Mouse (Mus musculus) limb, embryonic 13.5 days (tissue): ENCODE data around the gene Sod2. TPM values are rescaled to one million over a fixed set of nuclear protein-coding genes. Genes with fewer than 3 reads are reported as not detected.
A peak's percentile ranks its signal among the peaks of the same experiment; 100 is the strongest.
"Not testable (repeated sequence)": the region's sequence is repeated elsewhere in the genome, so short reads cannot be mapped to it uniquely, and the experiment has no call there.

Source experiments
- ATAC-seq: fragments of 200-750 bp; cut with Nextera tagmentation; 2 replicates; pipeline ENCODE4 v1.8.0; 2017; ENCODE audit warnings: low read depth, moderate number of reproducible peaks, moderate TSS enrichment; ENCODE audit not compliant: low FRiP score
- H3K27ac ChIP-seq: fragments of 300-500 bp; sonication (generic); 2 replicates; pipeline ENCODE4 v1.5.1; 2015; ENCODE audit warnings: inconsistent platforms, mild to moderate bottlenecking, moderate library complexity
- H3K27me3 ChIP-seq: fragments of 300-500 bp; sonication (generic); 2 replicates; pipeline ENCODE4 v1.6.1; 2015; ENCODE audit warnings: mild to moderate bottlenecking, inconsistent platforms
- H3K36me3 ChIP-seq: fragments of 300-500 bp; sonication (generic); 2 replicates; pipeline ENCODE4 v1.6.1; 2015; ENCODE audit warnings: inconsistent platforms, mild to moderate bottlenecking, moderate library complexity
- H3K4me1 ChIP-seq: fragments of 300-500 bp; sonication (generic); 2 replicates; pipeline ENCODE4 v1.6.1; 2015; ENCODE audit warnings: inconsistent platforms
- H3K4me2 ChIP-seq: fragments of 300-500 bp; sonication (generic); replicated peaks from 2 replicates; pipeline ENCODE4 v1.6.1; 2015; ENCODE audit warnings: inconsistent platforms, mild to moderate bottlenecking, moderate library complexity
- H3K4me3 ChIP-seq: fragments of 300-500 bp; sonication (generic); 2 replicates; pipeline ENCODE4 v1.5.1; 2015; ENCODE audit warnings: moderate library complexity, mild to moderate bottlenecking, inconsistent platforms
- H3K9ac ChIP-seq: fragments of 300-500 bp; sonication (generic); 2 replicates; pipeline ENCODE4 v1.6.1; 2015; ENCODE audit warnings: mild to moderate bottlenecking, inconsistent platforms
- H3K9me3 ChIP-seq: fragments of 300-500 bp; sonication (generic); 2 replicates; pipeline ENCODE4 v1.6.1; 2016; ENCODE audit warnings: inconsistent platforms
- WGBS: fragments of 180-500 bp; shearing (Covaris S2); methylation state at CpG from one replicate; pipeline ENCODE4 v1.1.7; 2015; 5-methylcytosine and 5-hydroxymethylcytosine counted together
- polyA plus RNA-seq: library from polyadenylated mRNA; unstranded; fragments of >200 nt; fragmentation: Nextera tagmentation; extraction: Ambion mirVana; gene quantifications from 2 replicates; pipeline ENCODE4 v1.2.1, GENCODE M21; 2015

Gene Sod2
- 85.1 and 93.4 TPM in 2 replicates for polyA plus RNA-seq

DNA sequence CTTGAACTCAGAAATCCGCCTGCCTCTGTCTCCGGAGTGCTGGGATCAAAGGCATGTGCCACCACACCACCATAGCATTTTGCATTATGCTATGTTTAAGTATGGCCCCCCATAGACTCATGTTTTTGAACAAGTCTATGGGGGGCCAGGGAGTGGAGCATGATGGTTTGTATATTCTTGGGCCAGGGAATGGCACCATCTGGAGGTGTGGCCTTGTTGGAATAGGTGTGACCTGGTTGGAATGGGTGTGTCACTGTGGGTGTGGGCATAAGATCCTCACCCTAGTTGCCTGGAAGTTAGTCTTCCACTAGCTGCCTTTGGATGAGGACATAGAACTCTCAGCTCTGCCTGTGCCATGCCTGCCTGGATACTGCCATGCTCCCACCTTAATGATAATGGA lies at the start of gene Sod2:
Sod2 (plus strand) TSS at position 301 of the 400 bp plus-strand sequence.
- Histone ChIP-seq H3K27ac (peak within 1 kb of the TSS; percentile 59), H3K9ac (peak within 1 kb of the TSS; percentile 57), H3K4me3 (peak within 1 kb of the TSS; percentile 82), H3K4me2 (peak within 1 kb of the TSS; percentile 85)
- 92% methylated on average over 2 of the region's 2 CpGs for WGBS
- not testable (repeated sequence) for H3K9me3 ChIP-seq, H3K27me3 ChIP-seq, H3K4me1 ChIP-seq, H3K36me3 ChIP-seq, ATAC-seq

- H3K4me3 ChIP-seq: peak overlapping the region; percentile 25
These were observed 47.3 kb upstream of the Sod2 start for GRCm38 (mm10) chr17:12959377-12959776.

DNA sequence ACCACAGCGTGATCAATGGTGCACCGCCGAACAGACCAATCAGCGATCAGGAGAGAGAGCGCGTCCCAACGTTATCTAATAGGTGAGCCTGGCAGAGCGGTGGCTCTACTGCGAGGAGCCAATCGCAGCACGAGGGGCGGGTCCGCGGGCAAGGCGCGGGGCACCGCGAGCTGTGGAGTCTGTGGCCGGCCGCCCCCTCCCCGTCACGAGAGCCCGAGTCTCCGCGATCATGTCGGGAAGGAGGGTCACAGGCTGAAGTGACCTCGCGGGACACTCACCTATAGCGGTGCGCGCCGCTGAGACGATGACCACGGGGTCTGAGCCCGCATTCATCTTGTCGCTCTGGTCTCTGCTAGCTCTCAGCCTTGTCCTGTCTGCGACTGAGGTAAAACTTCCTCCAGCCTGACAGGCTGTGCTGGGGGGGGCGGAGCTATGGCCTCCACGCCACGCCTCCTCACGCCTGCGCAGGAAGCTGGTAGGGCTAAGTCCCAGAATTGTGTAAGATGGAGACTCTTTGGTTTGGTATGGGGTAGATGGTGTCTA lies 46.2 kb upstream of the Sod2 start, which contains the start of gene Acat2:
Acat2 (minus strand) TSS at position 417 of the 543 bp plus-strand sequence.
- Histone ChIP-seq H3K4me1 (peaks cover 9% of the 10 kb centered on the region; the same call in 1 of the 2 replicates), H3K9me3 (no peaks in the 10 kb centered on the region), H3K9ac (peak within 1 kb of the TSS; percentile 68), H3K36me3 (peaks cover 23% of the 10 kb centered on the region), H3K4me3 (peak within 1 kb of the TSS; percentile 66), H3K27ac (peak within 1 kb of the TSS; percentile 83), H3K4me2 (peak within 1 kb of the TSS; percentile 74), H3K27me3 (no peaks in the 10 kb centered on the region)
- peak; percentile 99 for ATAC-seq
- under 1% methylated on average over 42 of the region's 42 CpGs for WGBS

More at GRCm38 (mm10) chr17:12959377-12959776, 47.3 kb upstream of the Sod2 start:
- not testable (repeated sequence) for H3K4me1 ChIP-seq, H3K9ac ChIP-seq, ATAC-seq, H3K27ac ChIP-seq, H3K27me3 ChIP-seq, H3K9me3 ChIP-seq
- peak overlapping the region; percentile 54 for H3K4me2 ChIP-seq
- 10% methylated on average over 2 of the region's 2 CpGs for WGBS
- peaks cover 23% of the 10 kb centered on the region for H3K36me3 ChIP-seq

- Histone ChIP-seq H3K4me3 (no peak overlapping the region), H3K36me3 (peaks cover 27% of the 10 kb centered on the region), H3K27ac (no peak overlapping the region), H3K27me3 (no peaks in the 10 kb centered on the region), H3K9me3 (no peaks in the 10 kb centered on the region), H3K4me1 (peaks cover 9% of the 10 kb centered on the region; the same call in 1 of the 2 replicates), H3K4me2 (no peak overlapping the region), H3K9ac (no peak overlapping the region)
- no peak for ATAC-seq
- WGBS: 80% methylated on average over 3 of the region's 3 CpGs
These were observed 43.2 kb upstream of the Sod2 start for GRCm38 (mm10) chr17:12963476-12963875.

DNA sequence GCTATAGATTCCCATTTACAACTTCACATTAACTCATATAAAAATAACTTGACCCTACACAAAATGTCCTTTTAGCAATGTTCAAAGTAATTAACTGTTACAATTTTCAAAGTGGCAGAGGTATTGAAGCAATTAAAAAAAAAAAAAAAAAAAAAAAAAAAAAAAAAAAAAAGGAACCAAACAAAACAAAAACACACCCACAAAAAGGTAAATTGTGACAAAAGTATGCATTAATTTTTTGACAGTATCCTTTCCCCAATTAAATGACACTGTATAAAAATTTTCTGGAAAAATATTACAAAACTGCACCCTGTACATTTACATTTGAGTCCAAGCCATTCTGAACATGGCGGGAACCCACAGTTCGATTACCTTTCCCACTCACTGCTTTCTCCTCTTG lies 39.5 kb upstream of the Sod2 start:
- H3K36me3 ChIP-seq: peaks cover 39% of the 10 kb centered on the region
- WGBS: 92% methylated on average over 2 of the region's 2 CpGs

DNA sequence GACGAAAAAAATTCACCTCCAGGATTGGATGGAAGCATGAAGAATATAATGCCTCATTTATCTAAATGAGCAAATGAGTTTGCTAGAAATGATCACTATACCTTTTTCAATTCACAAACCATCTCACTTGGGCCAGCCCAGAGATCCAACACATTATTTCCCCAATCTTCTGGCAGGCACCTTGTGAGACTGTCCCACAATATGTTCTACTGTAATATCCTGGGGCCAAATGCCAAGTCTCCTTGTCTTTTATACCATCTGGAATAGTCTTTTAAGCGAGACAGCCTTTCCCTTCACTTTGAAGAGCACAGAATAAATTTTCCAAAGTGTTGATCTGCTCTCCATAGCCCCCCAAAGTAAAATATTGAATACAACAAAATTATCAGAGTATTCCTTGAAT lies 32.8 kb upstream of the Sod2 start:
- H3K4me3 ChIP-seq: no peak overlapping the region
- no peak for ATAC-seq
- no peak overlapping the region for H3K9ac ChIP-seq
- WGBS: 86% methylated on average over 2 of the region's 2 CpGs
- H3K4me2 ChIP-seq: no peak overlapping the region
- H3K9me3 ChIP-seq: no peaks in the 10 kb centered on the region
- H3K36me3 ChIP-seq: peaks cover 58% of the 10 kb centered on the region
- H3K27me3 ChIP-seq: no peaks in the 10 kb centered on the region
- H3K27ac ChIP-seq: no peak overlapping the region
- H3K4me1 ChIP-seq: no peaks in the 10 kb centered on the region

More for the DNA sequence above, 39.5 kb upstream of the Sod2 start:
- Histone ChIP-seq H3K9me3 (no peaks in the 10 kb centered on the region), H3K4me2 (no peak overlapping the region), H3K9ac (no peak overlapping the region), H3K27me3 (no peaks in the 10 kb centered on the region), H3K4me3 (no peak overlapping the region), H3K27ac (no peak overlapping the region), H3K4me1 (no peaks in the 10 kb centered on the region)
- no peak for ATAC-seq

GRCm38 (mm10) chr17:12978546-12978945 lies 28.1 kb upstream of the Sod2 start:
- H3K27me3 ChIP-seq: no peaks in the 10 kb centered on the region
- H3K27ac ChIP-seq: no peak overlapping the region
- no peak for ATAC-seq
- H3K9me3 ChIP-seq: no peaks in the 10 kb centered on the region
- H3K4me2 ChIP-seq: no peak overlapping the region
- WGBS: 97% methylated on average over 1 of the region's 1 CpGs
- H3K36me3 ChIP-seq: peaks cover 75% of the 10 kb centered on the region
- H3K4me3 ChIP-seq: no peak overlapping the region
- no peak overlapping the region for H3K9ac ChIP-seq
- no peaks in the 10 kb centered on the region for H3K4me1 ChIP-seq

DNA sequence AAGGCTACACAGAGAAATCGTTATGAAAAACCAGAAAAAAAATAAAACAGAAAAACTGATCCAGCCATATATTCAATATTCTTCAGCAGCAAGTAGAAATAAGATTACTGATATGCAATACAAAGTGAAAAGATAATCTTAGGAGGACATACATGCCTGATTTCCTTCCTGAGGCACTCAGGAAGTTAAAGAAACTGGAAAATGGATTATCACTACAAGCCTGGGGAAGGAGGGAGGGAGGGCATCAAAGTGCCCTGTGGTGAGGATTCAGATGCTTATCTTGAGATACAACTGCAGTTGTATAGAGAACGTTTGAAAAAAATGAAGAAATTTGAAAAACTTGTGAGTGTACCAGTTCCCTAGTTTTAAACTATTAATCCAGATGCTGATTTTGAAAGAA lies 22.7 kb upstream of the Sod2 start:
- Histone ChIP-seq H3K9me3 (no peaks in the 10 kb centered on the region), H3K4me2 (no peak overlapping the region), H3K27ac (no peak overlapping the region), H3K4me3 (no peak overlapping the region), H3K36me3 (peaks cover 61% of the 10 kb centered on the region), H3K27me3 (no peaks in the 10 kb centered on the region), H3K4me1 (peaks cover 4% of the 10 kb centered on the region; the same call in 1 of the 2 replicates), H3K9ac (no peak overlapping the region)
- no peak for ATAC-seq
- 83% methylated on average over 2 of the region's 2 CpGs for whole genome bisulfite sequencing

DNA sequence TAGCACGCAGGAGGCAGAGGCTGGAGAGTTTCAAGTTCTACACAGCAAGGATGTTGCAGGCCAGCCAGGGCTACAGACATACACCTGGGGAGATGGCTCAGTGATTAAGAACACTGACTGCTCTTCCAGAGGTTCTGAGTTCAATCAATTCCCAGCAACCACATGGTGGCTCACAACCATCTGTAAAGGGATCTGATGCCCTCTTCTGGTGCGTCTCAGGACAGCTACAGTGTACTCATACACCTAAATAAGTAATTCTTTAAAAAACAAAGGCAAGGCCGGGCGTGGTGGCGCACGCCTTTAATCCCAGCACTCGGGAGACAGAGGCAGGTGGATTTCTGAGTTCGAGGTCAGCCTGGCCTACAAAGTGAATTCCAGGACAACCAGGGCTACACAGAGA lies 18.6 kb upstream of the Sod2 start:
- WGBS: 95% methylated on average over 8 of the region's 8 CpGs

DNA sequence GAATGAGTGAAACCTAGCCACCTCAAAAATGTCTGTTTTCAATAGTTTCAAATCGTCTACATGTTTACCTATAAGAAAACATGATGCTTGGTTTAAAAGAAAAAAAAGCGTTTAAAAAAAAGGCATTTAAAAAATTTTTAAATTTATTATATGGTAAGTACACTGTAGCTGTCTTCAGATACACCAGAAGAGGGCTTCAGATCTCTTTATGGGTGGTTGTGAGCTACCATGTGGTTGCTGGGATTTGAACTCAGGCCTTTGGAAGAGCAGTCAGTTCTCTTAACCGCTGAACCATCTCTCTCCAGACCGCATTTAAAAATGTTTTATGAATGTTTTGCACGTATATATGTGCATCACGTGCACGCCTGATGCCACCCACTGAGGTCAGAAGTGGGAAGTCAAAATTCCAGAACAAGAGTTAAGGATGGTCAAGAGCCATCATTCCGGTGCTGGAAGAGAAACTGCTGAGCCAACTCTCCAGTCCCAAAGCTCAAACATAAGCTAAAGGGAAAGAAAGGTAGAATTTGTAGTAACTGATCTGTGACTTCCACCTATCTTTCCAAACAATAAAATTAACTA lies 16.0 kb upstream of the Sod2 start:
- Histone ChIP-seq H3K27me3 (no peaks in the 10 kb centered on the region), H3K9me3 (no peaks in the 10 kb centered on the region), H3K4me2 (peak overlapping the region; percentile 70), H3K4me3 (peak overlapping the region; percentile 99), H3K27ac (peak overlapping the region; percentile 100; the same call in 1 of the 2 replicates), H3K36me3 (peaks cover 6% of the 10 kb centered on the region), H3K4me1 (peaks cover 22% of the 10 kb centered on the region), H3K9ac (peak overlapping the region; percentile 100)
- no peak for ATAC-seq
- 53% methylated on average over 8 of the region's 8 CpGs for WGBS

More for the DNA sequence above, 18.6 kb upstream of the Sod2 start:
- Histone ChIP-seq H3K4me1 (peaks cover 18% of the 10 kb centered on the region), H3K36me3 (peaks cover 27% of the 10 kb centered on the region)
- H3K9me3 ChIP-seq, H3K27ac ChIP-seq, H3K9ac ChIP-seq, H3K27me3 ChIP-seq, H3K4me3 ChIP-seq, H3K4me2 ChIP-seq, ATAC-seq: not testable (repeated sequence)

GRCm38 (mm10) chr17:12991194-12991634 lies 15.4 kb upstream of the Sod2 start:
- 1% methylated on average over 12 of the region's 12 CpGs for WGBS
- Histone ChIP-seq H3K4me2 (peak overlapping the region; percentile 70), H3K9ac (peak overlapping the region; percentile 100), H3K4me3 (peak overlapping the region; percentile 99), H3K27ac (peak overlapping the region; percentile 100), H3K27me3 (no peaks in the 10 kb centered on the region), H3K4me1 (peaks cover 22% of the 10 kb centered on the region), H3K36me3 (peaks cover 6% of the 10 kb centered on the region), H3K9me3 (no peaks in the 10 kb centered on the region)
- no peak for ATAC-seq

- H3K36me3 ChIP-seq: peaks cover 6% of the 10 kb centered on the region
- no peaks in the 10 kb centered on the region for H3K9me3 ChIP-seq
- peak overlapping the region; percentile 99 for H3K4me3 ChIP-seq
- H3K4me1 ChIP-seq: peaks cover 22% of the 10 kb centered on the region
- WGBS: under 1% methylated on average over 81 of the region's 84 CpGs
- peak overlapping the region; percentile 72 for H3K4me2 ChIP-seq
- peak overlapping the region; percentile 100 for H3K27ac ChIP-seq
- H3K9ac ChIP-seq: peak overlapping the region; percentile 100
- peak; percentile 91 for ATAC-seq
- H3K27me3 ChIP-seq: no peaks in the 10 kb centered on the region
These were observed 14.8 kb upstream of the Sod2 start for GRCm38 (mm10) chr17:12991635-12992358.
